Mouse (Mus musculus) G1E (cell line): ENCODE data around the gene Tmprss9.

Source experiments
- CTCF ChIP-seq: IDR thresholded peaks from 2 replicates; pipeline ENCODE4 v1.5.1; 2012; ENCODE audit warnings: low read depth, low read length, inconsistent platforms, mixed read lengths
- GATA1 ChIP-seq: IDR thresholded peaks from 2 replicates; pipeline ENCODE4 v1.6.1; 2012; ENCODE audit warnings: borderline replicate concordance, low read length, inconsistent platforms, mixed read lengths
- GATA2 ChIP-seq: IDR thresholded peaks from 2 replicates; pipeline ENCODE4 v1.6.1; 2012; ENCODE audit warnings: low read depth, low read length, inconsistent platforms, borderline replicate concordance
- POLR2AphosphoS5 ChIP-seq: IDR thresholded peaks from 2 replicates; pipeline ENCODE4 v1.6.1; 2012; ENCODE audit warnings: low read depth, low read length, inconsistent platforms; ENCODE audit not compliant: insufficient replicate concordance
- TAL1 ChIP-seq: conservative IDR thresholded peaks from 2 replicates; pipeline ENCODE4 v1.6.1; 2012; ENCODE audit warnings: low read depth, low read length, inconsistent platforms, mixed read lengths

- no peak for TF ChIP-seq CTCF
- TF ChIP-seq POLR2AphosphoS5: no peak
- no peak for TF ChIP-seq GATA1
- TF ChIP-seq TAL1: no peak
- no peak for TF ChIP-seq GATA2
Measured at GRCm38 (mm10) chr10:80931695-80932094, 60.0 kb downstream of the Tmprss9 start.
